Mouse (Mus musculus) hindbrain, embryonic 12.5 days (tissue): ENCODE measurements around the gene Slx4ip. TPM values are rescaled to one million over a fixed set of nuclear protein-coding genes. Genes with fewer than 3 reads are reported as not detected.

ENCODE experiments used
- ATAC-seq: fragments of 200-750 bp; cut with Nextera tagmentation; 2 replicates; pipeline ENCODE4 v1.8.0; 2017; ENCODE audit warnings: moderate TSS enrichment; ENCODE audit not compliant: low FRiP score
- H3K27ac ChIP-seq: fragments of 300-500 bp; sonication (generic); 2 replicates; pipeline ENCODE4 v1.5.1; 2016; ENCODE audit warnings: mild to moderate bottlenecking
- H3K27me3 ChIP-seq: fragments of 300-500 bp; sonication (generic); 2 replicates; pipeline ENCODE4 v1.6.1; 2016; ENCODE audit warnings: mild to moderate bottlenecking
- H3K36me3 ChIP-seq: fragments of 300-500 bp; sonication (generic); 2 replicates; pipeline ENCODE4 v1.6.1; 2016; ENCODE audit warnings: mild to moderate bottlenecking
- H3K4me1 ChIP-seq: fragments of 300-500 bp; sonication (generic); 2 replicates; pipeline ENCODE4 v1.6.1; 2016
- H3K4me2 ChIP-seq: fragments of 300-500 bp; sonication (generic); replicated peaks from 2 replicates; pipeline ENCODE4 v1.6.1; 2016; ENCODE audit warnings: mild to moderate bottlenecking
- H3K4me3 ChIP-seq: fragments of 300-500 bp; sonication (generic); 2 replicates; pipeline ENCODE4 v1.5.1; 2016; ENCODE audit warnings: mild to moderate bottlenecking
- H3K9ac ChIP-seq: fragments of 300-500 bp; sonication (generic); 2 replicates; pipeline ENCODE4 v1.6.1; 2016; ENCODE audit warnings: mild to moderate bottlenecking, moderate library complexity
- H3K9me3 ChIP-seq: fragments of 300-500 bp; sonication (generic); replicated peaks from 2 replicates; pipeline ENCODE4 v1.6.1; 2016; ENCODE audit warnings: mild to moderate bottlenecking
- WGBS: fragments of 180-500 bp; shearing (Covaris S2); methylation state at CpG from one replicate; pipeline ENCODE4 v1.1.7; 2016; 5-methylcytosine and 5-hydroxymethylcytosine counted together
- polyA plus RNA-seq: library from polyadenylated mRNA; unstranded; fragments of >200 nt; fragmentation: Nextera tagmentation; extraction: Ambion mirVana; gene quantifications from 2 replicates; pipeline ENCODE4 v1.2.1, GENCODE M21; 2016

Slx4ip gene
- polyA plus RNA-seq, 1 experiment from 2014 or later, result 11.8 TPM

DNA sequence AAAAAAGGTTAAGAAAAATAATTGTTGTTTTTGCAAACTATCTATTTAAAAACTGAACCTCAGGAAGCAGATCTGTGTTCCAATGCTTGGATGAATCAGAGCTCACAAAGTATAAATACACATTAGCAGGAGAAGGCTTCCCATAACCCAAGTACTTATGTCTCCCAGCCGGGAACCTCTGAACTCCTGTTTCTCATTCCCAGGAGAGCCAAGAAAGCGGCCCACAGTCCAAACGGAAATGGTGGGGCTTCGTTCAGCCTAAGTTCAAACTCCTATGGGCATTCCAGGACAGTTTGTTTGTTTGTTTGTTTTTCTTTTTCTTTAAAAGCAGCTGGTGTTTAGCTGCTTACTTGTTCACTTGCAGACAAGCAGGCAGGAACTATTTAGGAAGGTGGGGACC, 187.8 kb downstream of the Slx4ip start:
- Histone ChIP-seq H3K9me3 (no peaks in the 10 kb centered on the region), H3K4me1 (peaks cover 23% of the 10 kb centered on the region), H3K27me3 (no peaks in the 10 kb centered on the region), H3K4me3 (no peak overlapping the region), H3K4me2 (no peak overlapping the region), H3K36me3 (peaks cover 7% of the 10 kb centered on the region), H3K9ac (no peak overlapping the region), H3K27ac (no peak overlapping the region)
- no peak for ATAC-seq
- 63% methylated on average over 4 of the region's 4 CpGs for WGBS

DNA sequence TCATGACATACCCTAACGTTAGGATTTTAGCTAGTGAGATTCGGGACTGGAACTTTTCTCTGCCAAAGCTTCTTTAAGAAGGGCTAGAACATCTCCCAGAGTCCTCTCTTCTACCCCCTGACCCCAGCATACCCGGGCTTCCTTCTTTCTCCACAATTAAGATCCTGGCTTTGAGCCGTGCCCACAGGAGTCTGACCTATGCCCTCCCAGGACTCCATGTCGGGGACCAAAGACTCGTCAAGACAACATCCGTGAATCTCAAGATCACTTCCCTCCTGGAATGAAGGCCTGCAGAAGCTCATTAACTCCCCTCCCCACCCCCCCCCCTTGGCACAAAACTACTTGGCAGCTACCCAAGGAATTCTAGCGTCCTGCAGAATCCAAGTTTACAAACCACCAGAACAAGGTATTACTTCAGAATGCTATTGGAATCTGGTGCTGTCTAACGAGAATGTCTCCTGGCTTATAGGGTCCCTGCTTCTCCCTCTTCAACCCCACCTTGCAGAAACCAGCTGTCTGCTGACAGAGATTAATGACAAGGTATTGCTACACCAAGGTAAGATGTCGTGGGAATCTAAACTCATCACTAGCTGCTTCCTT, 188.8 kb downstream of the Slx4ip start:
- H3K27ac ChIP-seq, result no peak overlapping the region
- 26% methylated on average over 10 of the region's 10 CpGs for WGBS
- no peak overlapping the region for H3K4me2 ChIP-seq
- no peak for ATAC-seq
- H3K4me1 ChIP-seq, result peaks cover 13% of the 10 kb centered on the region
- no peaks in the 10 kb centered on the region for H3K27me3 ChIP-seq
- no peak overlapping the region for H3K4me3 ChIP-seq
- H3K9me3 ChIP-seq, result no peaks in the 10 kb centered on the region
- peaks cover 16% of the 10 kb centered on the region for H3K36me3 ChIP-seq
- H3K9ac ChIP-seq, result no peak overlapping the region

DNA sequence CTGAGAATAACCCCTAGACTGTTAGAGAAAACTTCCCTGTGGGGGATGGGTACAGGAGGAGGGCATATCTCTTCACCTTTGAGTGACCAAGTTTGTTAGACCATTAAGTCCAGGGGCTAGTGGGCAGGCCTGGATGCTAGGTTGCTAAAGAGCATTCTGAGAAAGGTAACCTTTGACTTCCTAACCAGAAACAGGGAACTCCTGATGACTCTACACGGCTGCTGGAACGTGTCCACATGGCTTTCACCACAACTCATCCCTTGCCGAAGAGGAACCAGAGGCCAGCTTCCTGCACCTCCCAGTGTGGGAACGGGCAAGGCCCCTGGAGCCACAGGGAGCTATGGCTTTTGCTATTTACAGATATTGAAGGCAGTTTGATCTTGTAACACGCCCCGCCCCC, 189.4 kb downstream of the Slx4ip start:
- 0 out of 2 replicates have a peak, but pooled peaks have one; percentile 11 for ATAC-seq
- peaks cover 22% of the 10 kb centered on the region for H3K36me3 ChIP-seq
- no peak overlapping the region for H3K4me2 ChIP-seq
- no peak overlapping the region for H3K9ac ChIP-seq
- H3K27me3 ChIP-seq, result no peaks in the 10 kb centered on the region
- peaks cover 13% of the 10 kb centered on the region for H3K4me1 ChIP-seq
- H3K9me3 ChIP-seq, result no peaks in the 10 kb centered on the region
- WGBS, result 78% methylated on average over 6 of the region's 6 CpGs
- no peak overlapping the region for H3K27ac ChIP-seq
- no peak overlapping the region for H3K4me3 ChIP-seq

DNA sequence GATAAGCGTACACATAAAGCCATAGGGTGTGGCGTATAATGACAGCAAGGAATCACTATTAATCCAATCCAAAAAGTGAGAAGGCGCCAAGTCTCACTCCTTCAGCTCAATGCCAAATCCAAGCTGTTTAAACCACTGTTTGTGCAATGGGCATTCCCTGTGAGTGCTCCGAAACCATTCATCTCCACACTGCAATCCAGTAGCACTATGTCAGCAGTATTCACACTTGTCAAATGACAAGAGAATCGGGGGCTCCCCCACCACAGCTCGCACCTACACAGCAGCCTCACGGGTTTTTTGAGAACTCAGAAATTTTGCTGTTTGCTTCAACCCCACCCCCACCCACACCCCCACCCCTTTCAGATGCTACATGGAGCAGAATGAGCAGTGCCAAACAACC, 190.0 kb downstream of the Slx4ip start:
- no peak overlapping the region for H3K9ac ChIP-seq
- peaks cover 13% of the 10 kb centered on the region for H3K4me1 ChIP-seq
- no peaks in the 10 kb centered on the region for H3K9me3 ChIP-seq
- H3K27me3 ChIP-seq, result no peaks in the 10 kb centered on the region
- H3K27ac ChIP-seq, result no peak overlapping the region
- peaks cover 27% of the 10 kb centered on the region for H3K36me3 ChIP-seq
- no peak for ATAC-seq
- 90% methylated on average over 7 of the region's 7 CpGs for WGBS
- no peak overlapping the region for H3K4me2 ChIP-seq
- H3K4me3 ChIP-seq, result no peak overlapping the region

DNA sequence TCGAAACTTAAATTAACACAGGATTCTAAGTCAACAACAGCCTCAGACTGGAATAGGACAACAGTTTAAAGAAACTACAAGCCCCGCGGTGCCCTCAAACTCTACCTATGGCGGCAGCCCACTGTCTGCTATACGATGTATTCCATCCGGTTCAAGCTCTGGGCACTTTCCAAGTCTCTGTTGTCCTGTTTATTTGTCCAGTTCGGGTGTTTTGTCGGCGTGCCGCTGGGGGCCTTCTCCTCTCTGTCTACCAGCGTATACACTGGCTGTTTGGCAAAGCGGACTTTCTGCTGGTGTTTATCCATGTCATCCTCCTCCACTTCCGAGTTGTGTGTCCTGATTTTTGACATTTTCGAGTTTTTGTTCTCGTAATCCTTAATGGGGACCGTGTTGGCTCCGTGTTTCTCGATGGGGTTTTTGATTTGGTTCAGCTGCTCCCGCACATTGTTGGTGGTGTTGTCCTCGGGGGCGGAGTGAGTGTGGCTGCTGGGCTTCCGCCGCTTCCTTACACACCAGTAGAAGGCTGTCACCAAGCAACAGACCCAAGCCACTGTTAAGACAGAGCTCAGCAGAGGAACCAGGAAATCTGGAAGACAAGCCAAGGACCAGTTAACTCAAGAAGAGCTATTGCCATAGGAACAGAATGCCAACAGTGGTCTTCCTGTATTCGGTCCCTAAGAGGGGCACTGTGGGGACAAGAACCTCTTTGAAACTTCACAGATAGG, 192.0 kb downstream of the Slx4ip start:
- ATAC-seq, result no peak
- Histone ChIP-seq H3K9ac (no peak overlapping the region), H3K36me3 (peaks cover 37% of the 10 kb centered on the region), H3K27ac (no peak overlapping the region), H3K4me2 (no peak overlapping the region), H3K9me3 (no peaks in the 10 kb centered on the region), H3K4me1 (peaks cover 28% of the 10 kb centered on the region), H3K27me3 (no peaks in the 10 kb centered on the region), H3K4me3 (no peak overlapping the region)
- 89% methylated on average over 24 of the region's 24 CpGs for WGBS

DNA sequence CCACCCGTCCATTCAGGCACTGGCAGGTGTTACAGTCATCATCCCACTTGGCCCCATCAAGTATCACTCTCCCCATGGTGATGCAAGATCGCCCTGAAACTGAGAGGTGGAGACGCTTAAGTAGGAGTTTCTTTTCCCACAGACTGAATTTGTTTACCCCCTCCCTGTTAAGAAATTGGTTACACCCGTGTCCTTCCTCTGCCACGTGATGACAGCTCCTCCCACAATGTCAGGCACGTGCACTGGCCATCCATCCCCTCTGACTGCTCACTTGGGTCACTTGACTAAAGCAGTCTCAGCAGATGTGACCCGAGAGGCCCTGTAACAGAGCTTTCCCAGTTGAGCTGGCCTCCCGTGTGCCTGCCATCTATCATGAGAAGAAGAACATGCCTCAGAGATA, 194.2 kb downstream of the Slx4ip start:
- Histone ChIP-seq H3K9ac (no peak overlapping the region), H3K9me3 (no peaks in the 10 kb centered on the region), H3K4me1 (peaks cover 20% of the 10 kb centered on the region), H3K27ac (no peak overlapping the region), H3K4me2 (no peak overlapping the region), H3K36me3 (peaks cover 55% of the 10 kb centered on the region), H3K27me3 (no peaks in the 10 kb centered on the region), H3K4me3 (no peak overlapping the region)
- 64% methylated on average over 8 of the region's 8 CpGs for WGBS
- no peak for ATAC-seq

DNA sequence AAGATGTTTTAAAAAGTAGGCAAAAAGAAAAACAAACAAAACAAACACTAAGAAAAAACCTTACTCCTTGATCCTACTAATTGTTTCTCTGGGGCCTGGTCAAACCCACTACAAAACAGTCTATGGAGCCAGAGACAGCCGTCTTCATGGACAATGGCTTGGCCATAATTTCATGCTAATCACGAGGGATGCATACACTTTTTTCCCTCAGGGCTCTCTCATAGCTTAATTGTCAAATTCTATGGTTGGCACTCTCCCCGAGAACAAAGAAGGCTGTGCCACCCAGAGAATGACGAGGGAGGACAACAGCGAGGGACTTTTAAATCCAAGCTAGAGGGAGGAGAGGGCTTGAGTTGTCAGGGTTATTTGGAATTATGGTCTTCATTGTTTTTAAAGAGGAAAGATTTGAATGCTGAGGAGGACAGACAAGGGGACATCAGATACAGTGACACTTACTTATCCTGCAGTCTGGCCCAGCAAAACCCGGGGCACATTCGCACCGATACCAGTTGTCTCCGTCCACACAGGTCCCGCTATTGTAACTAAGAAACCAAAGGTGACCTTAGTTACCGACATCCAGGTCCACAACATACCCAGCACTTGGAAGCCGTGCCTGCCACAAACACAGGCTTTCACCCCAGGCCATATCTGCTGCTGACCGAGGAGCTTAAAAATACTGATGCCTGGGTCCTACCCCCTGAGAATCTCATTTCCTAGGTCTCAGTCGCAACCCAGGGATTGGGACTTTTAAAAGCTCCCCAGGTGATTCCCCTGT, 195.8 kb downstream of the Slx4ip start:
- H3K36me3 ChIP-seq, result peaks cover 68% of the 10 kb centered on the region
- H3K9me3 ChIP-seq, result no peaks in the 10 kb centered on the region
- WGBS, result 61% methylated on average over 14 of the region's 14 CpGs
- H3K4me1 ChIP-seq, result peaks cover 25% of the 10 kb centered on the region
- H3K27ac ChIP-seq, result peak overlapping the region; percentile 40; the same call in 1 of the 2 replicates
- no peak overlapping the region for H3K9ac ChIP-seq
- peak; percentile 45; the same call in 1 of the 2 replicates for ATAC-seq
- no peak overlapping the region for H3K4me2 ChIP-seq
- no peaks in the 10 kb centered on the region for H3K27me3 ChIP-seq
- no peak overlapping the region for H3K4me3 ChIP-seq

DNA sequence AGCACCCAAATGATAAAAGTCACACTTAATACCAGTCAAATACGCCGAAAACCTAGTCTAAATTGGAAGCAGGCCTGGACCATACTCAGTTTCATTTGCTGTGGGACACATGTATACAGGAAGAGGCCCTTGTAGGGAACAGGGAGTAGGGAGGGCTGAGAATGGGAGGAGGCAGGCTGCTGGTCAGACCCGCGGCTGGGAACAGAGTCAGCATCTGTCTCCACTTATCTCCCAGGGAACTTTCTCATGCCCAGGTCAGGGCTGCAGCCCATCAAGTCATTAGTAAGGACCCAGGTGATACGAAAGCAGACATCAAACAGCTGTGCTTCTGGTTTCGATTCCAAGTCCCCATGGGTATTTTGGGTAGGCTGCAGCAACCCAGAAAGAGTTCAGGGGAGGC, 196.7 kb downstream of the Slx4ip start:
- Histone ChIP-seq H3K36me3 (peaks cover 68% of the 10 kb centered on the region), H3K4me3 (no peak overlapping the region), H3K4me1 (peaks cover 34% of the 10 kb centered on the region), H3K9ac (no peak overlapping the region), H3K27ac (no peak overlapping the region), H3K27me3 (no peaks in the 10 kb centered on the region), H3K9me3 (no peaks in the 10 kb centered on the region), H3K4me2 (no peak overlapping the region)
- ATAC-seq, result no peak
- WGBS, result 53% methylated on average over 6 of the region's 6 CpGs

DNA sequence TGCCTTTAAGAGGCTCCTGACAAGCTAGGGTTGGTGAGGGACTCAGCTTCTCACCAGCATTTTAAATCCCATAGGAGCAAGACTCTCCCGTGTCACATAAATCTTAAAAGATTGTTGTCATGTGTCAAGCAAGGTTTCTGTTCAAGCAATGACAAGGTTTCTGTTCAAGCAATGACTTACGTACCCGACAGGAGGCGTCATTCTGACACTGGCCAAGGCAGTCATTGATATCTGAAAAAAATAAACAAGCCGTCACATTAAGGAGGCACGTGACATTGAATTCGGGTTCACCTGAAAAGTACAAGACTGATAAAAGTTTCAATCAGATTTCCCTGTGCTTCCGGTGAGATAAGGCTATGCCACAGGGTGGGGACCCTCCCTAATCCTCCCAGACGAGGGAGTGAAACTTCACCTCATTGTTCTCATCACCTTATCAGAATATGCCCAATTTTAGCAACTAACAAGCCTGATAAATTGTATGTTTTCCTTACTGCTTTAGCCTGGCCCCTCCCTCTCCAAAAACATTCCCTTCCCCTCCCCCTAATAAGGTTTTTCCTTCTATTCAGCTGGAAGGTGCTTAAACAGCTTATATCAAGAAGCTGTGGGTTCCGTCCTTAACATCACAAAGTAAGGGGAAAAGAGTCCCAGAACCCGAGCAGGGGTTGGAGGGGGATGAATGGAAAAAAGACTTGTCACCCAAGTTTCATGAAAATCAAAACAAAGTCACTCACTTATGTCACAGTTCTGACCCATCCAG, 200.9 kb downstream of the Slx4ip start:
- Histone ChIP-seq H3K36me3 (peaks cover 56% of the 10 kb centered on the region), H3K4me3 (no peak overlapping the region), H3K4me2 (no peak overlapping the region), H3K27ac (no peak overlapping the region), H3K9me3 (no peaks in the 10 kb centered on the region), H3K4me1 (peaks cover 65% of the 10 kb centered on the region), H3K9ac (no peak overlapping the region), H3K27me3 (no peaks in the 10 kb centered on the region; the same call in 1 of the 2 replicates)
- ATAC-seq, result no peak
- WGBS, result 63% methylated on average over 11 of the region's 11 CpGs

DNA sequence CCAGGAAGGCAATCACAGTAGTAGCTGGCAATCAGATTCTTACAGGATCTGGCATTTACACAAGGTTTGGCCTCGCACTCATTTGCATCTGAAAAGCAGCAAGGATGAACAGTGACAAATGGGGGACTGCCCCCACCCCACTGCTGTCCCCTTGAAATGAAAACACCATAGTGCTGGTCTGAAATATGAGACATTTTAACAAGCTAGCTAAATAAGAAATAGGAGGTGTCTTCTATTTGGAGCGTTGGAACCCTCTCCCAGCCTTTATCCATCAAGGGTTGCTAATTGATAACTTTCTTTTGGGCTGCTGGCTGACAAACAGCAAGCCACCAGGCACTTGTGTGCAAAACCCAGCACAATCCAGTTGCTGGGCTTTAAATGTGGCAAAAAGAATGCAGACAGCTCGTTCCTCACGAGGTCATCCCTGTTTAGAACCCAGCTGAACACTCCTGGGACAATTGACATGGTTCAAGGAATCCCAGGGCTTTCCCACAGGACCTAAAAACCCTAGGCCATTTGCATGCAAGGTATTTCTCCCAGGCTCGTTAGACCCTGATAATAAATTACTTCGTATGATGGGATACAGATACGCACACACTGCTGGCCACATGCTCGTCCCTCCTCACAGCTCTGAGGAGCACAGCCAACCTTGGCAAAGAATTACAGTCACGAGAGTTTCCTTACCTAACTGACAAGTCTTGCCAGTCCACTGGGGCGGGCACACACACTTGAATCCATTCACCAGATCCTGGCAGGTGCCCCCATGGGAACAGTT, 201.7 kb downstream of the Slx4ip start:
- H3K4me3 ChIP-seq, result no peak overlapping the region
- peaks cover 50% of the 10 kb centered on the region for H3K36me3 ChIP-seq
- ATAC-seq, result peak; percentile 45
- no peak overlapping the region for H3K9ac ChIP-seq
- no peaks in the 10 kb centered on the region; the same call in 1 of the 2 replicates for H3K27me3 ChIP-seq
- 24% methylated on average over 10 of the region's 10 CpGs for WGBS
- H3K9me3 ChIP-seq, result no peaks in the 10 kb centered on the region
- H3K4me2 ChIP-seq, result no peak overlapping the region
- peaks cover 65% of the 10 kb centered on the region for H3K4me1 ChIP-seq
- H3K27ac ChIP-seq, result peak overlapping the region; percentile 46; the same call in 1 of the 2 replicates

DNA sequence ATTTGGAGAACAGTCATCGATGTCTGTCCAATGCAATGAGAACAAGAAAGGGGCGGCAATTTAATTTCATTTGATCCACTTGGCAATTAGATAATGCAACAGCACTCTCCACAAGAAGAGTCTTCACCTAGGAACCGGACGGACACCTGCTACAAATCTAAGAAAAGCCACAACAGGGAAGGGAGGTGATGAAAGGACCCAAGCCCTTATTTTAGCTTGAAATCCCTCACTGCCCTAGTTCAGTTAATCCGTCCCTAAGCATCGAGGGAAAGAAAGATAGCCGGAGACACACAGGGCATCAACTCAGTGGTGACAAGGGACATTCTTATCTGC, 202.2 kb downstream of the Slx4ip start:
- Histone ChIP-seq H3K36me3 (peaks cover 44% of the 10 kb centered on the region), H3K4me2 (no peak overlapping the region), H3K27me3 (no peaks in the 10 kb centered on the region; the same call in 1 of the 2 replicates), H3K27ac (peak overlapping the region; percentile 46; the same call in 1 of the 2 replicates), H3K9me3 (no peaks in the 10 kb centered on the region), H3K4me1 (peaks cover 67% of the 10 kb centered on the region), H3K9ac (no peak overlapping the region), H3K4me3 (no peak overlapping the region)
- WGBS, result 46% methylated on average over 7 of the region's 7 CpGs
- ATAC-seq, result no peak
